Mouse (Mus musculus): ENCODE results near the gene Emilin2. TPM values are rescaled to one million over a fixed set of nuclear protein-coding genes. Genes with fewer than 3 reads are reported as not detected.
A peak's percentile ranks its signal among the peaks of the same experiment; 100 is the strongest.

Emilin2 gene
- polyA plus RNA-seq, 1 experiment from 2014 or later = 20.2 TPM

DNA sequence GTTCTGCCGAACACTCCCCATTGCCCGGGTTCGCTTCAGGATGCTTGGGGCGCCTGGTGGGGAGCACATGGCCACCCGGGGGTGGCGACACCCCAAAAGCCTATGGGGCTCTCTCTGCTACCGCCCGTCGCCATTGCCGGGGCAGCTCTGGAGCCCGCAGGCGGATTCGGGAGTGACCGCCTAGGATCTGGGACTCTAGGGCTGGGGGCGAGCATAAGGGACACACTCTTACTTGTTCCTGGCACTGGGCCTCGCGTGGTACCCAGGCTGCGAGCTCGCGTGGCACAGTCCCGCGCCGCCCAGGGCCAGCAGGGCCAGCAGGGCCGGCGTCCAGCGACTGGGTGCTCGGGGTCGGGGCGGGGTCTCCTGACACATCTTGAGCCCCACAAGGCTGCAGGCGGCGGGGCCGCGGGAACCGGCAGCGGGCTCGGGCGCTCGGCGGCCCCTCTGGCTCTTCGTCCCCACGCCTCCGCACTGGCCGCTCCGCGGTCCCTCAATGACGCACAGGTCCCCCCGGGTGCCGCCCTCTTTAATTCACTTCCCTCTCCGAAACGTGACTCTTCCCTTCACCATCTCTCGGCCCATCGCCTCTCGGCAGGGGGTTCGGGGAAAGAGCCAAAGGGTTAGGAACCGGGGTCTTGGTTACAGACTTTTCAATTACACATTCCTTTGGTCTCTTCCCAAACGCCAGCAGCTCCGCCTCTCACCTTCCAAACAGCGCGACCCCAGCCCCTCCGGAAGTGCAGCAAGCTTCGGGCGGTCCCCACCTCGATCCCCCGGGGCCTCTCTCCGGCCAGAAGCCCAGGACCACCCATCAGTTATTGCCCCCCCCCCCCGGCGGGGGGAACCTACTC lies 1.1 kb downstream of the Emilin2 start:
- H3K9me3 ChIP-seq = no peaks in the 10 kb centered on the region
- peak; percentile 71 for DNase-seq (ENCODE audit: low spot score)
- WGBS = under 1% methylated on average over 63 of the region's 67 CpGs
- peaks cover 34% of the 10 kb centered on the region for H3K4me1 ChIP-seq (replicated peaks)
- H3K36me3 ChIP-seq = 0 out of 2 replicates have a peak, but pooled peaks cover 3% of the 10 kb centered on the region
- peak overlapping the region; percentile 85 for H3K4me3 ChIP-seq
- peaks cover 10% of the 10 kb centered on the region; the same call in 1 of the 2 replicates for H3K27me3 ChIP-seq (ENCODE audit: insufficient read depth, poor library complexity, severe bottlenecking)
- peak overlapping the region; percentile 92 for H3K27ac ChIP-seq

DNA sequence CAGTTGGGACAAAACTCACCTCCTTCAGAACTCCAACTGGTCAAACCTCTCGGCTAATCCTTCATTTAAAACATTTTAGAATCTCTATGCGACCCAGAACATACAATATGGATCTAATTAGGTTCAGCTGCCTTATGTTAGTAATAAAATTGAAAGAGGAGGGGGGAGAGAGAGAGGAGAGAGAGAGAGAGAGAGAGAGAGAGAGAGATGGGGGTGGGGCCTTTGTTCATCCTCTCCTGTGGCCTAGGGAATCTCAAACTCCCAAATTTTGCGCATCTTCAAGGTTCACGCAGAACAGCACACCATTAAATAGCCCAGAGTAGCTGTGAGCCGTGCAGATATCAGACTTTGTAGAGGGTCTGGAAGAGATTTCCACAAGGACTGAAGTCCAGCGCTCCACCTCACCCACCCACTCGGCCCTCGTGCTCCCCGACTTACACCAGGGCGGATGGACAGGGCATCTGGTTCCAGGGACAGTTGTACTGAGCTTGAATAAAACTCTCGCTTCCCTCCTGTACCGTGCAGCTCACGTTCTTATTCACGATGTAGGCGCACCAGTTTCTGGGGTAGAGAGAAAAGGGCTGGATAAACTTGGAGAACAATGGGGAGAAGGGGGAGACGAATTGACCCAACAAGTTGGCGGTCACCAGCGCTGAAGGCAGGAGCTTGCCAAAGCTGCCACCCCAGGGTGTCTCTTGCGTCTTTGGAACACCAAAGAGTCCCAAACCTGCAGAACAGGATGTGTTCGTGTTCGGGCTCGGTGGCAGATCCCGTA lies 1.9 kb downstream of the Emilin2 start:
- DNase-seq (ENCODE audit: low spot score) = peak; percentile 60
- H3K27ac ChIP-seq = peak overlapping the region; percentile 92
- H3K36me3 ChIP-seq = 0 out of 2 replicates have a peak, but pooled peaks cover 8% of the 10 kb centered on the region
- 4% methylated on average over 23 of the region's 23 CpGs for WGBS
- H3K27me3 ChIP-seq (ENCODE audit: insufficient read depth, poor library complexity, severe bottlenecking) = peaks cover 10% of the 10 kb centered on the region; the same call in 1 of the 2 replicates
- H3K4me1 ChIP-seq (replicated peaks) = peaks cover 34% of the 10 kb centered on the region
- H3K9me3 ChIP-seq = no peaks in the 10 kb centered on the region
- peak overlapping the region; percentile 85 for H3K4me3 ChIP-seq

DNA sequence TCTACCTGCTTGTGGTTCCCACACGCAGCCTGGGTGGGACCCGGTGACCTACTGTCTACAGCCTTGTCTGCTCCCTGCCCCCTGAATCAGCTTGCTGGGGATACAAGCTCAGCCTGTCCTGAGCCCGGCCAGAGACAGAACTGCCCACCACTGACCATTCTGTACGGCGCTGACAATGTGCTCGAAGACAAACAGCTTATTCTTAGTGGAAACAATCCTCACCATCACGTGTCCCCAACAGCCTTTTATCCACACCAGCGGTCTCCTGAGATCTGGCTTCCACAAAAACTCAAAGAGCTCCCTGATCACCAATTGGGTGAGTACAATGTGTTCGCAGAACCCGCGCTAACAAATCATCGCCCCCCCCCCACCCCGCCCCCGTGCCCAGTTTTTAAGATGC lies 2.6 kb downstream of the Emilin2 start:
- peaks cover 10% of the 10 kb centered on the region; the same call in 1 of the 2 replicates for H3K27me3 ChIP-seq (ENCODE audit: insufficient read depth, poor library complexity, severe bottlenecking)
- no peaks in the 10 kb centered on the region for H3K9me3 ChIP-seq
- WGBS = 12% methylated on average over 14 of the region's 14 CpGs
- H3K4me3 ChIP-seq = peak overlapping the region; percentile 85
- 0 out of 2 replicates have a peak, but pooled peaks cover 8% of the 10 kb centered on the region for H3K36me3 ChIP-seq
- peaks cover 35% of the 10 kb centered on the region for H3K4me1 ChIP-seq (replicated peaks)
- DNase-seq (ENCODE audit: low spot score) = peak; percentile 62
- peak overlapping the region; percentile 92 for H3K27ac ChIP-seq

DNA sequence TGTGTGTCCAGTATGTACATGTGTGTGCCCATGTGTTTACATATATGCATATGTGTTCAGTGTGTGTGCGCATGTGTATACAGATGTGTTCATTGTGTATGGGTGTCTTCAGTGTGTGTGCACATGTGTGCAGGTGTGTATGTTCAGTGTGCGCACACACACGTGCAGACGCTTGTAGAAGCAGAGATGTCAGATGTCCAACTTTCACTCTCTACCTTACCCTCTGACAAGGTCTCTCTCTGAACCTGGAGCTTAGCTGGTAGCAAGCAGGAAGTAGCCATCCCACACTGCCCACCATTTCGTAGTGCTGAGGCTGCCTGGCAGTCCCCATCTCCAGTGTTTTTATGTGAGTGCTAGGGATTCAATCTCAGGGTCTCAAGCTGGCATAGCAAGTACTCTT lies 3.5 kb downstream of the Emilin2 start:
- no peak for DNase-seq (ENCODE audit: low spot score)
- Histone ChIP-seq H3K4me3 (no peak overlapping the region), H3K9me3 (no peaks in the 10 kb centered on the region), H3K27me3 (ENCODE audit: insufficient read depth, poor library complexity, severe bottlenecking) (peaks cover 10% of the 10 kb centered on the region; the same call in 1 of the 2 replicates), H3K27ac (no peak overlapping the region), H3K36me3 (peaks cover 10% of the 10 kb centered on the region; the same call in 1 of the 2 replicates), H3K4me1 (replicated peaks) (peaks cover 38% of the 10 kb centered on the region)
- 91% methylated on average over 5 of the region's 5 CpGs for WGBS

DNA sequence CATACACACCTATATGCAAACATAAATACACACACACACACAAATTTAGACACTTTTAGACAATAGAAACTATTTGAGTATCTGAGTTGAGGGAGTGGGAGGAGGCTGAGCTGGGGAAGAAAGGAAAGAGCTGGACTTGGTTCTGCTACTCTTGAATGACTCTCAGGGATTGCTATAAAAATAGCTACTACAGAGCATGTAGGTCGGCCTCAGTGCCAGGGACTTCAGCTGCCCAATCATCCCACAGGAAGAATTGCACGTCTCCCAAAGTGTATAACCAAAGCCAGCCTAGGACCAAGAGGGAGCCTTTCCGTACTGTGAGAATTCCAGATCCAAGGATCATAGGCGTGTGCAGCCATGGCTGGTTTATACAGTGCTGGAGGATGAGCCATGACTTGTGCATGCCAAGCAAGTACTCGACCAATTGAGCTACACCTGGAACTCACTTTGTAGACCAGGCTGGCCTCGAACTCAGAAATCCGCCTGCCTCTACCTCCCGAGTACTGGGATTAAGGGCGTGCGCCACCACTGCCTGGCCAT lies 4.5 kb downstream of the Emilin2 start:
- Histone ChIP-seq H3K27ac (no peak overlapping the region), H3K4me3 (no peak overlapping the region), H3K27me3 (ENCODE audit: insufficient read depth, poor library complexity, severe bottlenecking) (peaks cover 10% of the 10 kb centered on the region; the same call in 1 of the 2 replicates), H3K4me1 (replicated peaks) (peaks cover 38% of the 10 kb centered on the region), H3K9me3 (no peaks in the 10 kb centered on the region), H3K36me3 (peaks cover 17% of the 10 kb centered on the region; the same call in 1 of the 2 replicates)
- no peak for DNase-seq (ENCODE audit: low spot score)
- WGBS = 87% methylated on average over 10 of the region's 10 CpGs

DNA sequence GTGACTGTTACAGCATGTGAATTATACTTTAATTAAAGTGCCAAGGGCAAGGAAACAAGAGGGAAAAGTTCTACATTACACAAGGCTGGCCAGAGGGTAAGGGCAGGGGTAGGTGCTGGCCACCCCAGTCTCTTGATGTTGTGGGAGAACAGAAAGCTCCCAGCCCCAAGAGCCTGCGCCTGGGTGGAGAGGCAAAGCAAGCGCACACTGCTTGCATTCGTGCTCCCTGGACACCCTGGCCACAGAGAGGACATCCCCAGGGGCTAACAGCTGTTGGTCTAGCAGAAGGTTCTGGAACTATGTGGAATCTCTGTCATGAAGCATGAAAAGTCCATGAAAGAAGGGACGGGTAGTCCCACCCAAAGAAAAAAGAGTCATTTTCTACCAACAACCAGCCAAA lies 5.1 kb downstream of the Emilin2 start:
- Histone ChIP-seq H3K9me3 (no peaks in the 10 kb centered on the region), H3K4me1 (replicated peaks) (peaks cover 38% of the 10 kb centered on the region), H3K27ac (no peak overlapping the region), H3K27me3 (ENCODE audit: insufficient read depth, poor library complexity, severe bottlenecking) (peaks cover 7% of the 10 kb centered on the region; the same call in 1 of the 2 replicates), H3K36me3 (peaks cover 23% of the 10 kb centered on the region; the same call in 1 of the 2 replicates), H3K4me3 (no peak overlapping the region)
- 91% methylated on average over 4 of the region's 4 CpGs for WGBS
- no peak for DNase-seq (ENCODE audit: low spot score)

DNA sequence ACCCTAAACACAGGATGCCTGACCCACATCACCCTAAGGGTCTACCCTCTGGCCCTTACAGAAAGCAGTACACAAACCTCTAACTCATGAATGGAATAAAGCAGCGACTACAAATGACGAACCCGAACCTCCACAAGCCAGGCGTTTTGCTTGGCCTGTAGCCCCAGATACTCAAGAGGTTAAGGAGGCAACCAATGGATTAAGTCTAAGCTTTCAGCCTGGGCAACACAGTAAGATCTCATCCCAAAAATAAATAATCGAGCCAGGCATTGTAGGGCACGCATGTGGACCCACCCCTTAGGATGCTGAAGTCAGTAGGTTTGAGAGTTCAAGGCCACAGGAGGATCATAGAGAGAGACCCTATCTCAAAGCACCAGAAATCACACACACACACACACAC lies 5.7 kb downstream of the Emilin2 start:
- Histone ChIP-seq H3K27ac (no peak overlapping the region), H3K36me3 (peaks cover 23% of the 10 kb centered on the region; the same call in 1 of the 2 replicates), H3K4me1 (replicated peaks) (peaks cover 33% of the 10 kb centered on the region), H3K4me3 (no peak overlapping the region), H3K27me3 (ENCODE audit: insufficient read depth, poor library complexity, severe bottlenecking) (peaks cover 5% of the 10 kb centered on the region; the same call in 1 of the 2 replicates), H3K9me3 (no peaks in the 10 kb centered on the region)
- no peak for DNase-seq (ENCODE audit: low spot score)
- 74% methylated on average over 6 of the region's 6 CpGs for WGBS

DNA sequence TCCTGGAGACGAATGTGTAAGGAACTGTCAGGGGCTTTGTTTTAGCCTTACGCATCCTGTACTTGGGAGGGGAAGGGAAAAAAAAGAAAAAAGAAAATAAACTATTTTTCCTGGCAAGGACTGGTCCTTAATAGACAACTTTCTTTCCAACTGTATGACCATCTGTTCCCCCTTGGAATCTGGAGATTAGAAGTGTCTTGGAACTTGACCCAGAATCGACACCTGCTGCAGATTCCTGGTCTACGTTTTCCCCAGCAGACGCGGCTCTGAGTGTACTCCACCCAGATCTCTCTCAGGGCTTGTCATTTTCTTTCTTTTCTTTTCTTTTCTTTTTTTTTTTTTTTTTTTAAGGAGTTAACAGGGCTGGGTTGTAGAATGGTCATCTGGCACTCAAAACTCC lies 8.3 kb downstream of the Emilin2 start:
- no peak for DNase-seq (ENCODE audit: low spot score)
- no peaks in the 10 kb centered on the region for H3K9me3 ChIP-seq
- no peak overlapping the region for H3K27ac ChIP-seq
- H3K27me3 ChIP-seq (ENCODE audit: insufficient read depth, poor library complexity, severe bottlenecking) = no peaks in the 10 kb centered on the region
- peaks cover 43% of the 10 kb centered on the region for H3K36me3 ChIP-seq
- H3K4me1 ChIP-seq (replicated peaks) = peaks cover 6% of the 10 kb centered on the region
- no peak overlapping the region for H3K4me3 ChIP-seq
- 83% methylated on average over 6 of the region's 6 CpGs for WGBS

DNA sequence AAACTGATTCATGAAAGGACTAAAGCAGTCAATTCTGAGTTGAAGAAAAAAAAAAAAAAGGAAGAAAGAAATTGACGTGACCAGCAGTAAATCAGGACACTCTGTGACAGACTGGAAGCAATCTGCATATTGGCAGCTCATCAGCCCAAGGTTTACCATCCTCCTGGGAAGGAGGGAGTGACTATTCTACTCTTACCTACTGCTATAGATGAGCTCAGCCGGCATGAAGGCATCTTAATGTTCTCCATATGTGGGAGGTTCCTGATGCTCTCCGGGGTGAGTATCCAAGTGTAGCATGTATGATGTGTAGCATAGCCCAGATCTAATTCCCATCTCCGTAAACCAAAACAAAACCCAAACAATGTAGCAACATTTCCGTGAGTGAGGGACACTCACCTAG lies 10.4 kb downstream of the Emilin2 start:
- H3K27me3 ChIP-seq (ENCODE audit: insufficient read depth, poor library complexity, severe bottlenecking) = no peaks in the 10 kb centered on the region
- no peak overlapping the region for H3K4me3 ChIP-seq
- DNase-seq (ENCODE audit: low spot score) = no peak
- H3K4me1 ChIP-seq (replicated peaks) = peaks cover 4% of the 10 kb centered on the region; the same call in 1 of the 2 replicates
- 75% methylated on average over 5 of the region's 5 CpGs for WGBS
- H3K9me3 ChIP-seq = no peaks in the 10 kb centered on the region
- no peak overlapping the region for H3K27ac ChIP-seq
- peaks cover 50% of the 10 kb centered on the region for H3K36me3 ChIP-seq

DNA sequence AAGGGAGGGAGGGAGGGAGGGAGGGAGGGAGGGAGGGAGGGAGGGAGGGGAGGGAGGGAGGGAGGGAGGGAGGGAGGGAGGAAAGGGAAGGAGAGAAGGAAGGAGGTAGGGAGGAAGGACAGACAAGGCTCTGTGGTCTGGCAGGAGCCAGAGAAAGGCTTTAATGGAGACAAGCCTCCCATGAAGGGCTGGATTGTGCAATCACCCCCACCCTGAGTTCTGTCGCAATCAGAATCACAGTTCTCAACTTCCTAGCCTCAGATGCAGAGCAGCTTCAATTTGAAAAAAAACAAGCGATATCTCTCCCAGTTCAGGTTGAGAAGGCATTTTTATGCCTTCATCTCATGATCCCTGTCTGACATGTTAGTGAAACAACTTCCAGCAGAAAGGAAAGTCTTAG lies 11.4 kb downstream of the Emilin2 start:
- DNase-seq (ENCODE audit: low spot score) = no peak
- H3K36me3 ChIP-seq = peaks cover 43% of the 10 kb centered on the region
- WGBS = 90% methylated on average over 2 of the region's 2 CpGs
- no peaks in the 10 kb centered on the region for H3K9me3 ChIP-seq
- peaks cover 4% of the 10 kb centered on the region; the same call in 1 of the 2 replicates for H3K4me1 ChIP-seq (replicated peaks)
- H3K27ac ChIP-seq = no peak overlapping the region
- no peaks in the 10 kb centered on the region for H3K27me3 ChIP-seq (ENCODE audit: insufficient read depth, poor library complexity, severe bottlenecking)
- H3K4me3 ChIP-seq = no peak overlapping the region

DNA sequence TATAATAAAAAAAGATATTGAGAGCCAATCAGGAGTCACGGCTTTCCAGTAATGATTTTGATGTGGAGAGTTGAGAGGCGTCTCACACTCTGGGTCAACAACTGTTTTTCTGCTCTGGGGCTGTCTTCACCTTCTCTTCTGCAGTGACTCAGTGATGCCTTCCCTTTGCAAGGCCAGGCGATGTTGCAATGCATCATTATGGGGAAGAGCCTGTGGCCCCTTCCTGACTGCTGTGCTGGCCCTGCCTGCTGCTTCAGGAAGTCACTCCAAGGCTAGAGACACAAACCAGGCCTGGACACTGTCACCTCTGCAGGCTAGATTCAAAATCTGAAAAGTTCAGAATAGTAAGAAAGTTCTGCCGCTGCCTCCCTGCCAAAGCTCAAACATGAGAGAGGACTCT lies 11.9 kb downstream of the Emilin2 start:
- WGBS = 94% methylated on average over 4 of the region's 4 CpGs
- no peak for DNase-seq (ENCODE audit: low spot score)
- peaks cover 42% of the 10 kb centered on the region for H3K36me3 ChIP-seq
- no peaks in the 10 kb centered on the region for H3K27me3 ChIP-seq (ENCODE audit: insufficient read depth, poor library complexity, severe bottlenecking)
- H3K9me3 ChIP-seq = no peaks in the 10 kb centered on the region
- peaks cover 4% of the 10 kb centered on the region; the same call in 1 of the 2 replicates for H3K4me1 ChIP-seq (replicated peaks)
- H3K4me3 ChIP-seq = no peak overlapping the region
- H3K27ac ChIP-seq = no peak overlapping the region

DNA sequence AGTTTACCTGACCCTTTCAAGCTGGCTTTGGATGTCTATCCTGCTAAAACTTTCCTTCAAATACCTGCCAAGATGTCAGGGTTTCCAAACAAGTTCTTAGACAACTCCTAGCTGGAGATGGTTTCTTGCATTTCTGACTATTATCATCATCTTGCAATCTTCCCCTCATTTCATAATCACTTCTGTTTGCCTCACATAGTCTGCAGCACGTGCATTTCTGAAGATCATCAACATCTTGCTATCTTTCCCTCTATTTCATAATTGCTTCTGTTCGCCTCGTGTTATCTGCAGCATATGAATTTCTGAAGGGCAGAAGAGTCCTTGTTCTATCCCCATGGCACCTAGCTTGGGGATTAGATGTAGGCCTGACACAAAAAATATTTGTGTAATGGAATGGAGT lies 17.2 kb downstream of the Emilin2 start:
- no peak for DNase-seq (ENCODE audit: low spot score)
- no peak overlapping the region for H3K27ac ChIP-seq
- H3K4me3 ChIP-seq = no peak overlapping the region
- 90% methylated on average over 3 of the region's 3 CpGs for WGBS
- H3K4me1 ChIP-seq (replicated peaks) = no peaks in the 10 kb centered on the region
- peaks cover 17% of the 10 kb centered on the region for H3K36me3 ChIP-seq
- H3K27me3 ChIP-seq (ENCODE audit: insufficient read depth, poor library complexity, severe bottlenecking) = no peaks in the 10 kb centered on the region
- no peaks in the 10 kb centered on the region for H3K9me3 ChIP-seq
